Comparison of ENCODE assay signal across 8 mouse cellular contexts in genomic region chrX:170735786-170736185, GRCm38 (mm10).
A peak's percentile ranks its signal among the peaks of the same experiment; 100 is the strongest.
DNase-seq lines count a peak whose midpoint lies in the region; ATAC-seq lines count a peak whose summit lies in the region.
"Not testable (repeated sequence)": the region's sequence is repeated elsewhere in the genome, so short reads cannot be mapped to it uniquely, and the experiment has no call there.

No protein-coding gene starts in this region.

- H3K27me3 ChIP-seq in liver, embryonic 13.5 days = not testable (repeated sequence)

- not testable (repeated sequence) for H3K4me2 ChIP-seq in liver, embryonic 13.5 days

- H3K36me3 ChIP-seq in liver, embryonic 13.5 days = not testable (repeated sequence)

- ATAC-seq in liver, embryonic 13.5 days (ENCODE audit: low read depth) = not testable (repeated sequence)

- not testable (repeated sequence) for H3K27ac ChIP-seq in liver, embryonic 13.5 days

- peak; percentile 0 for DNase-seq in CD8-positive naive resting alpha-beta T cell, adult 2 months (ENCODE audit: low read depth in 2 of 2, low spot score in 2 of 2)
- DNase-seq in adrenal gland, postnatal 25 days = peak; percentile 0
- DNase-seq in heart, adult 9 months (ENCODE audit: low spot score in 2 of 2) = peak; percentile 0
- peak; percentile 0 for DNase-seq in kidney, adult 9 months
- DNase-seq in liver, embryonic 13.5 days = peak; percentile 0
- peak; percentile 0 for DNase-seq in natural killer cell, adult 2 months (ENCODE audit: low spot score in 2 of 2)
- DNase-seq in right cerebral cortex, postnatal 25 days = peak; percentile 2
- DNase-seq in thymus, postnatal 25 days = peak; percentile 0

- H3K9me3 ChIP-seq in liver, embryonic 13.5 days (replicated peaks) = peaks cover 16% of the 10 kb centered on the region

- WGBS in liver, embryonic 13.5 days (ENCODE audit: insufficient replicate concordance) = 49% methylated on average over 6 of the region's 6 CpGs

- not testable (repeated sequence) for H3K4me1 ChIP-seq in liver, embryonic 13.5 days (replicated peaks)

- not testable (repeated sequence) for H3K9ac ChIP-seq in liver, embryonic 13.5 days

- H3K4me3 ChIP-seq in liver, embryonic 13.5 days (replicated peaks) = not testable (repeated sequence)
